Mouse (Mus musculus) 416B (cell line): Measurements from ENCODE around the gene Pdk2.
"Not testable (repeated sequence)": the region's sequence is repeated elsewhere in the genome, so short reads cannot be mapped to it uniquely, and the experiment has no call there.

Source experiments
- DNase-seq: peaks from one replicate; pipeline ENCODE4 v3.0.0; 2011; ENCODE audit warnings: low read depth

The Pdk2 gene

DNA sequence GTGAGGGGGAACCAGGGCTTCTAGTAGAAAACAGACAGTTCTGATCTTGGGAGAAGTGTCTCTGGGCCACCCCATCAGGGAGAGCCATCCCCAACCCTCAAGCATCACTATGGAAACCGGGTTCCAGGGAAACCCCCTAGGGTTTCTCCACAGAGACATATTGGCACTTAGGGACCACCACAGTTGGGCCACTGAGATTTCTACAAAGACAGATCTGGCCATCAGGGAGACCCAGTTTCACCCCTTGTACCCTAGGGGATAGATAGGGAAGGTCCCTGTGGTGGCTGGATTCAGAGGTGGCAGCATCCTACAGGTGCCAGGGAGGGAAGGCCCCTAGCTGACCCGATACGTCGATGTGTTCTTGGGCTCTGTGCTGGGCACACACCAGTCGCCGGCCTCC is 14.3 kb downstream of the Pdk2 start:
- DNase-seq = no peak

- DNase-seq = no peak
Observed at GRCm38 (mm10) chr11:95026090-95026542, 15.0 kb downstream of the Pdk2 start.

DNA sequence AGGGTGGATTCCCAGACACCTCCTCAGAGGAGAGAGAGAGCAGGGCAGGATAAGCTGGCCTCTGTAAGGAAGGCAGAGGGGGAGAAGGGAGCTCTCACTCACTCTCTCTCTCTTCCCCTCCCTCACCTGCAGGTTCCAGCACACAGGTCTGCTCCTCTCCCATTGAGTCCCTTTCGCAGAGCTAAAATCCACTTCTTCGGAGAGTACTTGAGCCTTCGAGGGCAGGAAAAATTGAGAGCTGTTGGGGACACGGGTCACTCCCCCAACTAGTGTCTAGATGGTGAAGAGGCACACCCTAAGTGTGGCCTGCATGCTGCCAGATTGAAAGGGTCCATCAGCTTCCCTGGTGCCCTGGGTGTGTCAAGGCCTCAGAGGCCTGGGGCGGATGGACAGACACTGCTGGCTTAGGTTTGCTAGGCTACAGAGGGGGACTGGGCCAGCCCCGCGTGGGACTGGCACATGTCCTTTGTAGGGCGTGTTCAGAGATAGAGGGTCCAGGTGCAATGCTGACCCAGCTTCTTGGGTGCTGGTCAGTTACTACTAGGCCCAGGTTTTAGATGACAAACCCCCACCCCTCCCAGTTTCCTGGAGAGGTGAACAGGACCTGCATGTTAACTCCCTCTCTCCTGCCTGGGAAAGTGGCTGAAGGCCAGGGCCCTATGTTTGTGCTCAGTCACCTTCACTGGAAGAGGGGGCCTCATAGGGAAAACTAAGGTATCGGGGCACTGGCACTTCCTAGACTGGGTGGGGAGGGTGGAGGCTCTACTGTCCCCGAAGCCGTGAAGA is 15.7 kb downstream of the Pdk2 start:
- no peak for DNase-seq

- DNase-seq = no peak
Observed at GRCm38 (mm10) chr11:95024439-95025184, 16.5 kb downstream of the Pdk2 start.

DNA sequence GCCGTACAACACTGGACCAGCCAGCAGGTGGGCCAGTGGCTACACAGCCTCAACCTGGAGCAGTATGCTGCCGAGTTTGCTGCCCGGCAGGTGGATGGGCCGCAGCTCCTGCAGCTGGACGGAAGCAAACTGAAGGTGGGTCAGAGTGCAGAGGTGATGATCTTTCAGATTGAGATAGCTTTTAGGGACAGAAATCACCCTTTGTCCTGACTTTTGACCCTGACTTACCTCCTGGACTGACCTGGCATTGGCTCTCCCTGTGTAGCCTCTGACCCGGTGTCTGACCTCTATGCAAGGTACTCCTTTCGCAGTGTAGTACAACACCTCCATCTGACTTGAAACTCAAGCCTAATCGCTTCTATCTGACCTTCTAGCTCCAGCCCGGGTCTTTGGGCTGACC is 17.7 kb downstream of the Pdk2 start:
- no peak for DNase-seq

GRCm38 (mm10) chr11:95022237-95022992 is 18.7 kb downstream of the Pdk2 start:
- peak; percentile 33 for DNase-seq

DNA sequence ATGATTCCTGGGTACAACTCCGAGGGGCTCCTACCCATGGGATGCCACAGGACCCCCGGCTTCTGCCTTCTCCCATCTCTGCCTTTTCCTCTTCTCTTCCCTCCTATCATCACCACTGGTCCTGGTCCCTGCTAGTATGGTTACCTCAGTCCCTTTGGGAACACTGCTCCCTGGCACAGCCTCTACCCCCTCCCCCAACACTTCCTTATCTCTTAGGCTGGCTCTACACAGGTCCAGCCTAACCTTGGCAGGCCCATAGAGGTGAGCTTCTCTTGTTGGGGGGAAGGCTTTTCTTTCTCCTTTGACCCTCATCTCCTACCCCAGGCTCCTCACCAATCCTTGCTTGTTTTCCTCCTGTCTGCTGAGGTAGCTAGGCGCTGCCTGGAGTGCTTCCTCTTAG is 25.7 kb downstream of the Pdk2 start:
- DNase-seq = no peak

GRCm38 (mm10) chr11:95012487-95012886 is 28.7 kb downstream of the Pdk2 start:
- no peak for DNase-seq

GRCm38 (mm10) chr11:95012075-95012474 is 29.1 kb downstream of the Pdk2 start:
- no peak for DNase-seq

DNA sequence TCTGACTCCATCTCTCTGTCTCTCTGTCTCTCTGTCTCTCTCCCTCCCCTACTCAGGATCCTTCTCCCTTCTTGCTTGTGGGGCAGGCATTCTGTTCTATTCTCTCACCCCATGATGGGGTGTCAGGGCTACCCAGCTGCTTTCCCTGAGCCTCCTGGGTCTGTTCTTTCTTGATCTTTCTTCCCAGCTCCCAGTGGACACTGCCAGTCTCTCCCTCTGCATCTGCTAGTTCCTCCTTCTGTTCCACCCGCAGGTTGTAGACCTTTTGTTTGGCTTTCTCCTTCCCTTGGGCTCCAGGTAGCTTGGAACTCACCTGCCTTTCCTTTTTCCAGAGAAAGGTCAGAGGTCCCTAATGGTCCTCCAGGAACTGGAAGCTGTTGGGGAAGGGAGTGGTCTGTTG is 29.7 kb downstream of the Pdk2 start:
- DNase-seq = no peak

GRCm38 (mm10) chr11:95010841-95011403 is 30.2 kb downstream of the Pdk2 start:
- DNase-seq = not testable (repeated sequence)

DNA sequence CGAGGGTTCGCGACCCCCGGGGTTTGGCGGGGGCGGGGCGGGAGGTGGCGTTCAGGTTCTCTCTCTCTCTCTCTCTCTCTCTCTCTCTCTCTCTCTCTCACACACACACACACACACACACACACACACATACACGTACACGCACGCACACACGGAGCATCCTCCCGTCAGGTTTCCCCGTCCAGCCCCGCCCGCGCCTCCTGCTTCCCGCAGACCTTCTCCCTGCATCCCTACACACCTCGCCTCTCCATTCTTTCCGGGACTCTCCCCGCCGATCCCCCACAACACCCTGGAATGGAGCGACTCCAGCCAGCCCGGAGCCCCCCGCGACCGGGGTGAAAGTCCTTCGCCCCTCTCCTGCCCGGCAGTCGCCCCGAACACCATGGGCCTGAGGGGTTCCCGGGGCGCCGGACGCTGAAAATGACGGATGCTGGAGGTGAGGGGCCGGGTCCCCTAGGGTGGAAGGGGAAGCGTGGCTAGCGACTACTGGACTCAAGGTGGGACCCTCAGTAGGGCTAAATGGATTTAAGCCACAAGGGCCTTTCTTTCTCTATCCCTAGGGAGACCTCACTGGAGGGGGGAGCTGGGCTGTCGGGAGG is 30.9 kb downstream of the Pdk2 start:
- no peak for DNase-seq

DNA sequence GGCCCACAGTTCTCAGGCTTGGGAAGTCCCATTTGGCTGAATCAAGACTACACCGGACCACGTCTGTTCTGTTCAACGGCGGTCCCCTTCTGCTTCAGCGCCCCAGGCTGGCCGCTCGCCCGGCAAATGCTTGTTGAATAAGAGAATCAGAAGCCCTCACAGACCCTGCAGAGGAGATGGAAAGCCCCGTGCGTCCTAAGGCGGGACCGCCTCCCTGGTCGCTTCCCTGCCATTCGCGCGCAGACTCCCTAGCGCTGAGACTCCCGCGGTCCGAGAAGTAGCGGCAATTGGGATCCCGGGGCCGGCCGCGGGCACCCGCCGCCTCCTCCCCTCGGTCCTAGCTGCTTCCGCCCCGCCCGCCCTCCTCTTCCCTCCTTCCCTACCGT is 31.5 kb downstream of the Pdk2 start, which contains the start of gene Samd14:
Gene Samd14 (plus strand): TSS at position 251 of the 386 bp plus-strand sequence.
- no peak for DNase-seq

GRCm38 (mm10) chr11:95008661-95009628 is 32.2 kb downstream of the Pdk2 start:
- DNase-seq = no peak

DNA sequence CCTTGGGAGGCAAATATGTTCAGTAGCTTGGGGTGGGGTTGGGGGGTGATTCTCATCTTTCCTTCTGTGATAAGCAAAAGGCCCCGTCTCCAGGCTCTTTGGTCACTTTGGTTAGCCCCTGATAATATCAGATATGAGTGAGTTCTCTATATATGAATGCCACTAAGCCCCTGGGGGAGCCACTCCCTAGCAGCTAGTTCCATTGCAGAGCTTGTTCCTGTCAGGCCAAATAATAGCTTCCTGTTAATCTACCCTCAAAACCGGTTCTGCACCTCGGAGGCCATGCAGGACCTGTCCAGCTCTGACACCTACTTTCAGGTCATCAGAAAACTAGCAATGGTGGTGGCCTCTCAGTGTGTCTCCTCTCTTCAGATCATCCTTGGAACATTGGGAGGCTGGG is 33.7 kb downstream of the Pdk2 start:
- peak; percentile 48 for DNase-seq

- peak; percentile 64 for DNase-seq
Observed at GRCm38 (mm10) chr11:95006525-95007219, 34.5 kb downstream of the Pdk2 start.

DNA sequence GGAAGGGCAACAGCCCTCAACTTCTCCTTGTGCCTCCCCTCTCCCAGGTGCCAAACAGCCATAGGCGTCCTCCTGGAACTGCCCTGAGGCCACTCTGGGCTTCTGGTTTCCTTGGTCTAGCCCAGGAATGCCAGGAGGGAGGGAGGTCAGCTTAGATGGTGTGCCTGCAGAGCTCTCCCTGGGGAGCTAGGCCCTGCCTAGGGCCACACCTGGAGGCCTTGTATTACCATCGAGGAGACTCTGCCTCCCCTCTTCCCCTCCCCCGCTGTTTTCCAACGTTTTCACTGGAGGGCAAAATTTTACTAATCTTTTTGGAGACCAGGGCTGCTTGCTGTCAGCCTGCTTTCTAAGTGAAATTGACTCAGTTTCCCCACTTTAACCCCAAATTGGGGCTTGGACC is 35.1 kb downstream of the Pdk2 start:
- no peak for DNase-seq

DNA sequence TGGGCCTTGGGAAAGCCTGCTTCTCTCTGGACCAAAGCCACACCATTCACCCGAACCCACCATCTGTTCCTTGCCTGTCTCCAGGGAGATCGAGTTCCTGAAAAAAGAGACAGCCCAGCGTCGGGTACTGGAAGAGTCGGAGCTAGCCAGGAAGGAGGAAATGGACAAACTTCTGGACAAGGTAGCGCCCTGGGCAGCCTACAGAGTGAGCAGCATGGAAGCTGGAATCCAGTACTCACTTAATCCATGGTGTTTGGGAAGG is 36.3 kb downstream of the Pdk2 start:
- DNase-seq = no peak

DNA sequence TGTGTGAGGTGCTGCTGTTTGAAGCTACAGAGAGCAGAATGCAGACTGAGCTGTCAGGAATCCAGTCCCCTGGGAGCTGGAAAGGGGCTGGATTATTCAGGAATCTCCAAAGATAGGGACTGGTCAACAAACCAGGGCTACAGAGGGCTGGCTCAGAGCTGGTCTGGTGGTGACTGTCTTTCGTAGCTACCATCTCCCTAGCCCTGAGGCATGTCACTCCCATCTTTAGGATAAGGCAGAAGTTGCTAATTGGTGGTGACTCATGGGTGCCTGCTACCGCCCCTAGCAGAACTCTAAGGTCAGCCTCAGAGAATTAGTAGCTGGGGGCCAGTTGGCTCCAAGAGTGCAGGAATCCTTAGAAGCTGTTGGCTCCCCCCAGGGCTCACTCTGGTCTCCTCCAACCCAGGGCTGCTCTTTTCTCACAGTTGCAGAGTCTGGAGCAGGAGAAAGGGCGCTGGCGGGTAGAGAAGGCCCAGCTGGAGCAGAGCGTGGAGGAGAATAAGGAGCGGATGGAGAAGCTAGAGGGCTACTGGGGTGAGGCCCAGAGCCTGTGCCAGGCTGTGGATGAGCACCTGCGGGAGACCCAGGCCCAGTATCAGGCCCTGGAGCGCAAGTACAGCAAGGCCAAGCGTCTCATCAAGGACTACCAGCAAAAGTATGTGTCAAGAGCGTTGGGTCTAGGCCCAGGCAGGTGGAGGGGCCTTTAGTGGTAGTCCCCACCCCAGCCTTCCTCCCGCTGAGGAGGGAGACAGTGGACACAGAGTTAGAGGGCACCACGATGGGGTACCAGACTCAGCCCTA is 36.8 kb downstream of the Pdk2 start:
- no peak for DNase-seq
